Mouse (Mus musculus): ENCODE measurements around the gene Drg2.

The Drg2 gene

GRCm38 (mm10) chr11:60469039-60469438 lies 14.6 kb downstream of the Drg2 start, which contains the start of gene Myo15:
Gene Myo15 (plus strand): TSS chr11:60469339.
- DNase-seq (ENCODE audit: low spot score in 2 of 2), result no peak

- no peak for DNase-seq (ENCODE audit: low spot score in 2 of 2)
Measured at GRCm38 (mm10) chr11:60470743-60471142, 16.4 kb downstream of the Drg2 start.

- DNase-seq (ENCODE audit: low spot score in 2 of 2), result no peak
Measured at GRCm38 (mm10) chr11:60474534-60474933, 20.1 kb downstream of the Drg2 start.

- DNase-seq (ENCODE audit: low spot score in 2 of 2), result no peak
Measured at GRCm38 (mm10) chr11:60475668-60476362, 21.4 kb downstream of the Drg2 start.

GRCm38 (mm10) chr11:60478121-60478520 lies 23.7 kb downstream of the Drg2 start:
- no peak for DNase-seq (ENCODE audit: low spot score in 2 of 2)

- no peak for DNase-seq (ENCODE audit: low spot score in 2 of 2)
Measured at GRCm38 (mm10) chr11:60486267-60486666, 31.9 kb downstream of the Drg2 start.

GRCm38 (mm10) chr11:60492726-60493125 lies 38.3 kb downstream of the Drg2 start:
- DNase-seq (ENCODE audit: low spot score in 2 of 2), result no peak

- DNase-seq (ENCODE audit: low spot score in 2 of 2), result no peak
Measured at GRCm38 (mm10) chr11:60495692-60496091, 41.3 kb downstream of the Drg2 start.

GRCm38 (mm10) chr11:60507281-60507680 lies 52.9 kb downstream of the Drg2 start:
- DNase-seq (ENCODE audit: low spot score in 2 of 2), result no peak

- DNase-seq (ENCODE audit: low spot score in 2 of 2), result no peak
Measured at GRCm38 (mm10) chr11:60508950-60509349, 54.6 kb downstream of the Drg2 start.

GRCm38 (mm10) chr11:60509500-60509899 lies 55.1 kb downstream of the Drg2 start:
- no peak for DNase-seq (ENCODE audit: low spot score in 2 of 2)

GRCm38 (mm10) chr11:60511893-60512292 lies 57.5 kb downstream of the Drg2 start:
- DNase-seq (ENCODE audit: low spot score in 2 of 2), result no peak

GRCm38 (mm10) chr11:60512520-60512919 lies 58.1 kb downstream of the Drg2 start:
- DNase-seq (ENCODE audit: low spot score in 2 of 2), result no peak

- DNase-seq (ENCODE audit: low spot score in 2 of 2), result no peak
Measured at GRCm38 (mm10) chr11:60514941-60515340, 60.5 kb downstream of the Drg2 start.

GRCm38 (mm10) chr11:60518305-60518704 lies 63.9 kb downstream of the Drg2 start:
- no peak for DNase-seq (ENCODE audit: low spot score in 2 of 2)

All from natural killer cell, adult 2 months (primary cell).